Mouse (Mus musculus): ENCODE data around the gene Kcnh7. TPM values are rescaled to one million over a fixed set of nuclear protein-coding genes. Genes with fewer than 3 reads are reported as not detected.

Kcnh7 gene
- polyA plus RNA-seq, 1 experiment from 2014 or later: 0.16 TPM

DNA sequence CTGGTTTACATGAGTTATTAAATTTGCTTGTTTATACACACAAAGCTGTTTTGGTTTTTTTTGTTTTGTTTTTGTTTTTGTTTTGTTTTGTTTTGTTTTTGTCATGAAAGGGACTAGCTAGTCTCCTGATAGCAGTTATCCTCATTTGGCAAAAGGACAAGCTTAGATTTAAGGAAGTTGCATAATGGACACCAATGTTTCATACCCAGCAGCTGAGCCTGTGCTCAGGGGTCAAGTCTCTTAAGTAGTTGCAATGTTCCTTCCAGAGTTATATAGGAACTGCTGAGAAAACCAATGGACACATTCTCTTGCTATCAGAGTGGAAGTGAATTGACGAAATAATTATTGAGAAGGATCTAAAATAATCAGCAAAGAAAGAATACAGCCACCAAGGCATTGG lies 528.0 kb downstream of the Kcnh7 start:
- ATAC-seq (replicated peaks; ENCODE audit: low FRiP score) (no peak), DNase-seq (ENCODE audit: low spot score) (no peak)
- H3K4me3 ChIP-seq (ENCODE audit: low read depth, low read length): no peak overlapping the region
- no peaks in the 10 kb centered on the region for H3K4me1 ChIP-seq (replicated peaks; ENCODE audit: control insufficient read depth, insufficient read depth, low read length)
- H3K27ac ChIP-seq (ENCODE audit: low read depth, low read length): no peak overlapping the region
- no peaks in the 10 kb centered on the region for H3K9me3 ChIP-seq (ENCODE audit: control insufficient read depth, low read length)
- H3K9ac ChIP-seq (ENCODE audit: low read depth, low read length): no peak overlapping the region
- H3K27me3 ChIP-seq (replicated peaks; ENCODE audit: control insufficient read depth, insufficient read depth, low read length): no peaks in the 10 kb centered on the region
- no peaks in the 10 kb centered on the region for H3K36me3 ChIP-seq (ENCODE audit: control insufficient read depth, insufficient read depth, low read length)
- H3K4me2 ChIP-seq: no peak overlapping the region
- 70% methylated on average over 1 of the region's 1 CpGs for WGBS

- Histone ChIP-seq H3K4me1 (replicated peaks; ENCODE audit: control insufficient read depth, insufficient read depth, low read length) (no peaks in the 10 kb centered on the region), H3K27ac (ENCODE audit: low read depth, low read length) (no peak overlapping the region), H3K4me2 (no peak overlapping the region), H3K4me3 (ENCODE audit: low read depth, low read length) (no peak overlapping the region), H3K27me3 (replicated peaks; ENCODE audit: control insufficient read depth, insufficient read depth, low read length) (no peaks in the 10 kb centered on the region), H3K9ac (ENCODE audit: low read depth, low read length) (no peak overlapping the region), H3K36me3 (ENCODE audit: control insufficient read depth, insufficient read depth, low read length) (no peaks in the 10 kb centered on the region), H3K9me3 (ENCODE audit: control insufficient read depth, low read length) (no peaks in the 10 kb centered on the region)
- WGBS: 37% methylated on average over 7 of the region's 7 CpGs
- ATAC-seq (replicated peaks; ENCODE audit: low FRiP score) (peak; percentile 78), DNase-seq (ENCODE audit: low spot score) (no peak)
These were observed 529.4 kb downstream of the Kcnh7 start for GRCm38 (mm10) chr2:62654519-62655338.

DNA sequence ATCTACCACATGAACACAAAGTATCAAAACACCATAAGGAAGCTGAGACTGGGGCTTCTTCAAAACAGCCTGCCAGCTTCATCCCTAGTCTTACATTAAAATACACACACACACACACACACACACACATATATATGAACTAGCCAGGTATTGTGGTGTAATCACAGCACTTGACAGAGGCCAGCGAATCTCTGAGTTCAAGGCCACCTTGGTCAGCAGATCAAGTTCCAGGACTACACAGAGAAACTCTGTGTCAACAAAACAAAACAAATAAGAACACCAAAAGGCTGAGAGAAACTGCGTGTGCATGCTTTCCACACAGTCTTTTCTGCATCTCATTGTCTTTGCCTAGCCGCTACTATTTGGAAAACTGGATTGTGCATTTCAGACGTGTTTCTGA lies 531.6 kb downstream of the Kcnh7 start:
- DNase-seq (ENCODE audit: low spot score) (no peak), ATAC-seq (replicated peaks; ENCODE audit: low FRiP score) (no peak)
- Histone ChIP-seq H3K4me1 (replicated peaks; ENCODE audit: control insufficient read depth, insufficient read depth, low read length) (no peaks in the 10 kb centered on the region), H3K9ac (ENCODE audit: low read depth, low read length) (no peak overlapping the region), H3K4me3 (ENCODE audit: low read depth, low read length) (no peak overlapping the region), H3K27me3 (replicated peaks; ENCODE audit: control insufficient read depth, insufficient read depth, low read length) (no peaks in the 10 kb centered on the region), H3K27ac (ENCODE audit: low read depth, low read length) (no peak overlapping the region), H3K36me3 (ENCODE audit: control insufficient read depth, insufficient read depth, low read length) (no peaks in the 10 kb centered on the region), H3K4me2 (no peak overlapping the region), H3K9me3 (ENCODE audit: control insufficient read depth, low read length) (no peaks in the 10 kb centered on the region)
- WGBS: 75% methylated on average over 4 of the region's 4 CpGs

- H3K9me3 ChIP-seq (ENCODE audit: control insufficient read depth, low read length): no peaks in the 10 kb centered on the region
- no peak overlapping the region for H3K4me3 ChIP-seq (ENCODE audit: low read depth, low read length)
- H3K4me2 ChIP-seq: no peak overlapping the region
- whole genome bisulfite sequencing: 50% methylated on average over 4 of the region's 4 CpGs
- no peaks in the 10 kb centered on the region for H3K27me3 ChIP-seq (replicated peaks; ENCODE audit: control insufficient read depth, insufficient read depth, low read length)
- H3K36me3 ChIP-seq (ENCODE audit: control insufficient read depth, insufficient read depth, low read length): no peaks in the 10 kb centered on the region
- no peak overlapping the region for H3K27ac ChIP-seq (ENCODE audit: low read depth, low read length)
- ATAC-seq (replicated peaks; ENCODE audit: low FRiP score) (no peak), DNase-seq (ENCODE audit: low spot score) (no peak)
- H3K9ac ChIP-seq (ENCODE audit: low read depth, low read length): no peak overlapping the region
- H3K4me1 ChIP-seq (replicated peaks; ENCODE audit: control insufficient read depth, insufficient read depth, low read length): no peaks in the 10 kb centered on the region
These were observed 532.2 kb downstream of the Kcnh7 start for GRCm38 (mm10) chr2:62651890-62652289.

GRCm38 (mm10) chr2:62646671-62647289 lies 537.3 kb downstream of the Kcnh7 start:
- DNase-seq (ENCODE audit: low spot score): no peak
- 33% methylated on average over 6 of the region's 6 CpGs for WGBS
- H3K4me3 ChIP-seq (ENCODE audit: low read depth, low read length): peak overlapping the region; percentile 71
- H3K9me3 ChIP-seq (ENCODE audit: control insufficient read depth, low read length): no peaks in the 10 kb centered on the region
- peak overlapping the region; percentile 68 for H3K4me2 ChIP-seq
- H3K27me3 ChIP-seq (replicated peaks; ENCODE audit: control insufficient read depth, insufficient read depth, low read length): no peaks in the 10 kb centered on the region
- no peak overlapping the region for H3K27ac ChIP-seq (ENCODE audit: low read depth, low read length)
- ATAC-seq (replicated peaks; ENCODE audit: low FRiP score): no peak
- H3K9ac ChIP-seq (ENCODE audit: low read depth, low read length): peak overlapping the region; percentile 80
- H3K36me3 ChIP-seq (ENCODE audit: control insufficient read depth, insufficient read depth, low read length): no peaks in the 10 kb centered on the region
- H3K4me1 ChIP-seq (replicated peaks; ENCODE audit: control insufficient read depth, insufficient read depth, low read length): no peaks in the 10 kb centered on the region; the same call in 1 of the 2 replicates

- Histone ChIP-seq H3K4me3 (ENCODE audit: low read depth, low read length) (peak within 1 kb of the TSS; percentile 71), H3K4me1 (replicated peaks; ENCODE audit: control insufficient read depth, insufficient read depth, low read length) (no peaks in the 10 kb centered on the region; the same call in 1 of the 2 replicates), H3K27ac (ENCODE audit: low read depth, low read length) (peak within 1 kb of the TSS; percentile 43), H3K9ac (ENCODE audit: low read depth, low read length) (peak within 1 kb of the TSS; percentile 80), H3K27me3 (replicated peaks; ENCODE audit: control insufficient read depth, insufficient read depth, low read length) (no peaks in the 10 kb centered on the region), H3K4me2 (peak within 1 kb of the TSS; percentile 68), H3K9me3 (ENCODE audit: control insufficient read depth, low read length) (no peaks in the 10 kb centered on the region), H3K36me3 (ENCODE audit: control insufficient read depth, insufficient read depth, low read length) (no peaks in the 10 kb centered on the region)
- DNase-seq (ENCODE audit: low spot score): peak; percentile 75
- ATAC-seq (replicated peaks; ENCODE audit: low FRiP score): peak; percentile 82
- under 1% methylated on average over 30 of the region's 30 CpGs for WGBS
These were observed 538.0 kb downstream of the Kcnh7 start, which contains the start of gene Ifih1 for GRCm38 (mm10) chr2:62646014-62646645. Gene Ifih1 (minus strand): TSS chr2:62646255.

GRCm38 (mm10) chr2:62645475-62645874 lies 538.6 kb downstream of the Kcnh7 start:
- WGBS: 27% methylated on average over 12 of the region's 12 CpGs
- Histone ChIP-seq H3K36me3 (ENCODE audit: control insufficient read depth, insufficient read depth, low read length) (no peaks in the 10 kb centered on the region), H3K9ac (ENCODE audit: low read depth, low read length) (peak overlapping the region; percentile 80), H3K4me2 (peak overlapping the region; percentile 68), H3K9me3 (ENCODE audit: control insufficient read depth, low read length) (no peaks in the 10 kb centered on the region), H3K27ac (ENCODE audit: low read depth, low read length) (peak overlapping the region; percentile 43; the same call in 1 of the 2 replicates), H3K4me1 (replicated peaks; ENCODE audit: control insufficient read depth, insufficient read depth, low read length) (no peaks in the 10 kb centered on the region; the same call in 1 of the 2 replicates), H3K4me3 (ENCODE audit: low read depth, low read length) (peak overlapping the region; percentile 71), H3K27me3 (replicated peaks; ENCODE audit: control insufficient read depth, insufficient read depth, low read length) (no peaks in the 10 kb centered on the region)
- ATAC-seq (replicated peaks; ENCODE audit: low FRiP score) (peak; percentile 46), DNase-seq (ENCODE audit: low spot score) (no peak)

DNA sequence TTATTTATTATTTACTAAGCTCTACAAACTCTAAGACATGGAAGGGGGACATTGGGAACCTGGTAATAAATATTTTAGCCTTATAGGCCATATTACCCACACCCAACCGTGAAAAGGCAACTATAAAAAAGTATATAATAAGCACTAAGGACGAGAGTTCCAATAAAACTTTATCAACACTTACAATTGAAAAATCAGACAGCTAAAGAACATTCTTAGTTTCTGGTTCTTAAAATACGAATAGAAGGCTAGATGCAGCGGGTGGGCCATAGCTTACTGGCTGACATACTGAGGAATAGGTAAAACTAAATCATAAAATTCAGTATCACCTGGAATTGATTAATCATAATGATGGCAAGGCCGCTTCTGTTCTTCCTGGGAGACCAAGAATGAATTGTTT lies 539.2 kb downstream of the Kcnh7 start:
- no peak overlapping the region for H3K27ac ChIP-seq (ENCODE audit: low read depth, low read length)
- H3K9ac ChIP-seq (ENCODE audit: low read depth, low read length): no peak overlapping the region
- no peak for ATAC-seq (replicated peaks; ENCODE audit: low FRiP score)
- no peaks in the 10 kb centered on the region for H3K9me3 ChIP-seq (ENCODE audit: control insufficient read depth, low read length)
- no peaks in the 10 kb centered on the region; the same call in 1 of the 2 replicates for H3K4me1 ChIP-seq (replicated peaks; ENCODE audit: control insufficient read depth, insufficient read depth, low read length)
- H3K27me3 ChIP-seq (replicated peaks; ENCODE audit: control insufficient read depth, insufficient read depth, low read length): no peaks in the 10 kb centered on the region
- no peak for DNase-seq (ENCODE audit: low spot score)
- no peaks in the 10 kb centered on the region for H3K36me3 ChIP-seq (ENCODE audit: control insufficient read depth, insufficient read depth, low read length)
- no peak overlapping the region for H3K4me3 ChIP-seq (ENCODE audit: low read depth, low read length)
- peak overlapping the region; percentile 68 for H3K4me2 ChIP-seq
- 88% methylated on average over 5 of the region's 5 CpGs for WGBS

Measured in liver, embryonic 11.5 days (tissue).